Mouse (Mus musculus): ENCODE data around the gene Ksr1. TPM values are rescaled to one million over a fixed set of nuclear protein-coding genes. Genes with fewer than 3 reads are reported as not detected.

Ksr1 gene
- polyA plus RNA-seq, 1 experiment from 2014 or later, result 0.67 TPM

GRCm38 (mm10) chr11:79030570-79031451 lies 115.4 kb downstream of the Ksr1 start:
- no peak overlapping the region for H3K9ac ChIP-seq (ENCODE audit: low read length)
- no peak overlapping the region for H3K27ac ChIP-seq (replicated peaks)
- no peaks in the 10 kb centered on the region for H3K27me3 ChIP-seq (ENCODE audit: control insufficient read depth, insufficient read depth, low read length)
- H3K36me3 ChIP-seq (ENCODE audit: control insufficient read depth, insufficient read depth, low read length), result peaks cover 5% of the 10 kb centered on the region; the same call in 1 of the 2 replicates
- DNase-seq (ENCODE audit: low spot score) (peak; percentile 82), ATAC-seq (ENCODE audit: low FRiP score, low TSS enrichment) (peak; percentile 63)
- no peaks in the 10 kb centered on the region for H3K9me3 ChIP-seq (ENCODE audit: control insufficient read depth, low read length)
- 40% methylated on average over 19 of the region's 19 CpGs for WGBS
- TF ChIP-seq EP300 (optimal IDR thresholded peaks at IDR 0.05), result no peak
- peak; percentile 98 for TF ChIP-seq CTCF (IDR thresholded peaks at IDR 0.05; ENCODE audit: low read depth)
- H3K4me2 ChIP-seq (replicated peaks; ENCODE audit: low read depth), result no peak overlapping the region
- no peak overlapping the region for H3K4me3 ChIP-seq (ENCODE audit: low read depth, low read length)
- no peaks in the 10 kb centered on the region for H3K4me1 ChIP-seq (replicated peaks; ENCODE audit: control insufficient read depth, insufficient read depth)

- Histone ChIP-seq H3K27ac (replicated peaks) (peak overlapping the region; percentile 24; the same call in 1 of the 2 replicates), H3K9ac (ENCODE audit: low read length) (no peak overlapping the region), H3K9me3 (ENCODE audit: control insufficient read depth, low read length) (no peaks in the 10 kb centered on the region), H3K27me3 (ENCODE audit: control insufficient read depth, insufficient read depth, low read length) (no peaks in the 10 kb centered on the region), H3K4me2 (replicated peaks; ENCODE audit: low read depth) (no peak overlapping the region), H3K4me3 (ENCODE audit: low read depth, low read length) (no peak overlapping the region), H3K36me3 (ENCODE audit: control insufficient read depth, insufficient read depth, low read length) (peaks cover 12% of the 10 kb centered on the region; the same call in 1 of the 2 replicates), H3K4me1 (replicated peaks; ENCODE audit: control insufficient read depth, insufficient read depth) (no peaks in the 10 kb centered on the region)
- DNase-seq (ENCODE audit: low spot score) (no peak), ATAC-seq (ENCODE audit: low FRiP score, low TSS enrichment) (no peak)
- TF ChIP-seq EP300 (optimal IDR thresholded peaks at IDR 0.05) (no peak), CTCF (IDR thresholded peaks at IDR 0.05; ENCODE audit: low read depth) (no peak)
- 67% methylated on average over 6 of the region's 6 CpGs for WGBS
Observed at GRCm38 (mm10) chr11:79023751-79024150, 122.5 kb downstream of the Ksr1 start.

- Histone ChIP-seq H3K36me3 (ENCODE audit: control insufficient read depth, insufficient read depth, low read length) (peaks cover 12% of the 10 kb centered on the region; the same call in 1 of the 2 replicates), H3K9ac (ENCODE audit: low read length) (no peak overlapping the region), H3K4me1 (replicated peaks; ENCODE audit: control insufficient read depth, insufficient read depth) (no peaks in the 10 kb centered on the region), H3K4me2 (replicated peaks; ENCODE audit: low read depth) (no peak overlapping the region), H3K9me3 (ENCODE audit: control insufficient read depth, low read length) (no peaks in the 10 kb centered on the region), H3K27me3 (ENCODE audit: control insufficient read depth, insufficient read depth, low read length) (no peaks in the 10 kb centered on the region), H3K27ac (replicated peaks) (peak overlapping the region; percentile 58; the same call in 1 of the 2 replicates), H3K4me3 (ENCODE audit: low read depth, low read length) (no peak overlapping the region)
- peak; percentile 16; the same call in 1 of the 2 replicates for ATAC-seq (ENCODE audit: low FRiP score, low TSS enrichment)
- DNase-seq (ENCODE audit: low spot score), result no peak
- 37% methylated on average over 7 of the region's 7 CpGs for WGBS
- TF ChIP-seq CTCF (IDR thresholded peaks at IDR 0.05; ENCODE audit: low read depth) (no peak), EP300 (optimal IDR thresholded peaks at IDR 0.05) (no peak)
Observed at GRCm38 (mm10) chr11:79023342-79023741, 122.9 kb downstream of the Ksr1 start.

GRCm38 (mm10) chr11:79022836-79023235 lies 123.4 kb downstream of the Ksr1 start:
- ATAC-seq (ENCODE audit: low FRiP score, low TSS enrichment) (no peak), DNase-seq (ENCODE audit: low spot score) (no peak)
- TF ChIP-seq EP300 (optimal IDR thresholded peaks at IDR 0.05), result no peak
- no peak for TF ChIP-seq CTCF (IDR thresholded peaks at IDR 0.05; ENCODE audit: low read depth)
- Histone ChIP-seq H3K36me3 (ENCODE audit: control insufficient read depth, insufficient read depth, low read length) (peaks cover 12% of the 10 kb centered on the region; the same call in 1 of the 2 replicates), H3K9ac (ENCODE audit: low read length) (no peak overlapping the region), H3K4me3 (ENCODE audit: low read depth, low read length) (no peak overlapping the region), H3K9me3 (ENCODE audit: control insufficient read depth, low read length) (no peaks in the 10 kb centered on the region), H3K27me3 (ENCODE audit: control insufficient read depth, insufficient read depth, low read length) (no peaks in the 10 kb centered on the region), H3K4me2 (replicated peaks; ENCODE audit: low read depth) (no peak overlapping the region), H3K27ac (replicated peaks) (peak overlapping the region; percentile 58; the same call in 1 of the 2 replicates), H3K4me1 (replicated peaks; ENCODE audit: control insufficient read depth, insufficient read depth) (no peaks in the 10 kb centered on the region)
- WGBS, result 51% methylated on average over 4 of the region's 4 CpGs

GRCm38 (mm10) chr11:79020535-79021045 lies 125.6 kb downstream of the Ksr1 start:
- Histone ChIP-seq H3K4me1 (replicated peaks; ENCODE audit: control insufficient read depth, insufficient read depth) (no peaks in the 10 kb centered on the region), H3K9ac (ENCODE audit: low read length) (no peak overlapping the region), H3K9me3 (ENCODE audit: control insufficient read depth, low read length) (no peaks in the 10 kb centered on the region), H3K36me3 (ENCODE audit: control insufficient read depth, insufficient read depth, low read length) (peaks cover 9% of the 10 kb centered on the region; the same call in 1 of the 2 replicates), H3K27ac (replicated peaks) (no peak overlapping the region), H3K4me2 (replicated peaks; ENCODE audit: low read depth) (no peak overlapping the region), H3K27me3 (ENCODE audit: control insufficient read depth, insufficient read depth, low read length) (no peaks in the 10 kb centered on the region), H3K4me3 (ENCODE audit: low read depth, low read length) (no peak overlapping the region)
- ATAC-seq (ENCODE audit: low FRiP score, low TSS enrichment) (no peak), DNase-seq (ENCODE audit: low spot score) (no peak)
- no peak for TF ChIP-seq EP300 (optimal IDR thresholded peaks at IDR 0.05)
- TF ChIP-seq CTCF (IDR thresholded peaks at IDR 0.05; ENCODE audit: low read depth), result no peak
- 77% methylated on average over 21 of the region's 21 CpGs for WGBS
